Mouse (Mus musculus): ENCODE measurements around the gene Frmd4b. TPM values are rescaled to one million over a fixed set of nuclear protein-coding genes. Genes with fewer than 3 reads are reported as not detected.
A peak's percentile ranks its signal among the peaks of the same experiment; 100 is the strongest.

Frmd4b gene
- polyA plus RNA-seq, 1 experiment from 2014 or later, result 17.6 TPM

GRCm38 (mm10) chr6:97478981-97479860, 138.1 kb downstream of the Frmd4b start:
- no peak for ATAC-seq (ENCODE audit: insufficient number of reproducible peaks, insufficient read depth, low FRiP score, low read depth)
- Histone ChIP-seq H3K4me2 (ENCODE audit: low read length) (no peak overlapping the region), H3K4me1 (ENCODE audit: control insufficient read depth in 2 of 2, insufficient read depth in 2 of 2, low read length in 2 of 2) (no peaks in the 10 kb centered on the region), H3K9me3 (ENCODE audit: control insufficient read depth, low read length) (no peaks in the 10 kb centered on the region), H3K27ac (replicated peaks in 1 of 2; ENCODE audit: control insufficient read depth in 1 of 2, insufficient read depth in 1 of 2, low read depth in 2 of 2, low read length in 2 of 2) (no peak overlapping the region), H3K36me3 (ENCODE audit: control insufficient read depth, insufficient read depth, low read length) (no peaks in the 10 kb centered on the region), H3K27me3 (ENCODE audit: control insufficient read depth, insufficient read depth, low read length) (no peaks in the 10 kb centered on the region), H3K4me3 (ENCODE audit: control insufficient read depth in 1 of 2, insufficient read depth in 1 of 2, low read depth in 1 of 2, low read length in 2 of 2) (no peak overlapping the region), H3K9ac (ENCODE audit: low read length) (no peak overlapping the region)
- WGBS, result 75% methylated on average over 19 of the region's 19 CpGs

GRCm38 (mm10) chr6:97473672-97474071, 143.7 kb downstream of the Frmd4b start:
- no peak overlapping the region for H3K9ac ChIP-seq (ENCODE audit: low read length)
- WGBS, result 91% methylated on average over 4 of the region's 4 CpGs

GRCm38 (mm10) chr6:97472873-97473550, 144.3 kb downstream of the Frmd4b start:
- Histone ChIP-seq H3K9ac (ENCODE audit: low read length) (no peak overlapping the region), H3K27ac (replicated peaks in 1 of 2; ENCODE audit: control insufficient read depth in 1 of 2, insufficient read depth in 1 of 2, low read depth in 2 of 2, low read length in 2 of 2) (no peak overlapping the region), H3K4me3 (ENCODE audit: control insufficient read depth in 1 of 2, insufficient read depth in 1 of 2, low read depth in 1 of 2, low read length in 2 of 2) (no peak overlapping the region), H3K36me3 (ENCODE audit: control insufficient read depth, insufficient read depth, low read length) (no peaks in the 10 kb centered on the region), H3K9me3 (ENCODE audit: control insufficient read depth, low read length) (peaks cover 1% of the 10 kb centered on the region; the same call in 1 of the 2 replicates), H3K27me3 (ENCODE audit: control insufficient read depth, insufficient read depth, low read length) (no peaks in the 10 kb centered on the region), H3K4me1 (ENCODE audit: control insufficient read depth in 2 of 2, insufficient read depth in 2 of 2, low read length in 2 of 2) (peaks cover 6 to 12% of the 10 kb centered on the region in 2 experiments), H3K4me2 (ENCODE audit: low read length) (no peak overlapping the region)
- ATAC-seq (ENCODE audit: insufficient number of reproducible peaks, insufficient read depth, low FRiP score, low read depth), result no peak
- WGBS, result 51% methylated on average over 4 of the region's 4 CpGs

More at GRCm38 (mm10) chr6:97473672-97474071, 143.7 kb downstream of the Frmd4b start:
- H3K36me3 ChIP-seq (ENCODE audit: control insufficient read depth, insufficient read depth, low read length), result no peaks in the 10 kb centered on the region
- H3K4me3 ChIP-seq (ENCODE audit: control insufficient read depth in 1 of 2, insufficient read depth in 1 of 2, low read depth in 1 of 2, low read length in 2 of 2), result no peak overlapping the region
- H3K27me3 ChIP-seq (ENCODE audit: control insufficient read depth, insufficient read depth, low read length), result no peaks in the 10 kb centered on the region
- H3K4me2 ChIP-seq (ENCODE audit: low read length), result no peak overlapping the region
- no peak overlapping the region for H3K27ac ChIP-seq (replicated peaks in 1 of 2; ENCODE audit: control insufficient read depth in 1 of 2, insufficient read depth in 1 of 2, low read depth in 2 of 2, low read length in 2 of 2)
- peaks cover 6 to 12% of the 10 kb centered on the region in 2 experiments for H3K4me1 ChIP-seq (ENCODE audit: control insufficient read depth in 2 of 2, insufficient read depth in 2 of 2, low read length in 2 of 2)
- ATAC-seq (ENCODE audit: insufficient number of reproducible peaks, insufficient read depth, low FRiP score, low read depth), result no peak
- no peaks in the 10 kb centered on the region for H3K9me3 ChIP-seq (ENCODE audit: control insufficient read depth, low read length)

- peak; percentile 56; the same call in 1 of the 2 replicates for ATAC-seq (ENCODE audit: insufficient number of reproducible peaks, insufficient read depth, low FRiP score, low read depth)
- H3K9ac ChIP-seq (ENCODE audit: low read length), result peak overlapping the region; percentile 26; the same call in 1 of the 2 replicates
- no peaks in the 10 kb centered on the region for H3K27me3 ChIP-seq (ENCODE audit: control insufficient read depth, insufficient read depth, low read length)
- peaks cover 5% of the 10 kb centered on the region in 2 experiments; a peak in 2 of 4 replicates for H3K4me1 ChIP-seq (ENCODE audit: control insufficient read depth in 2 of 2, insufficient read depth in 2 of 2, low read length in 2 of 2)
- H3K9me3 ChIP-seq (ENCODE audit: control insufficient read depth, low read length), result peaks cover 4% of the 10 kb centered on the region; the same call in 1 of the 2 replicates
- H3K4me3 ChIP-seq (ENCODE audit: control insufficient read depth in 1 of 2, insufficient read depth in 1 of 2, low read depth in 1 of 2, low read length in 2 of 2), result no peak overlapping the region
- peak overlapping the region; percentile 33 for H3K4me2 ChIP-seq (ENCODE audit: low read length)
- H3K27ac ChIP-seq (replicated peaks in 1 of 2; ENCODE audit: control insufficient read depth in 1 of 2, insufficient read depth in 1 of 2, low read depth in 2 of 2, low read length in 2 of 2), result peak overlapping the region; percentile 69 to 88
- no peaks in the 10 kb centered on the region for H3K36me3 ChIP-seq (ENCODE audit: control insufficient read depth, insufficient read depth, low read length)
- WGBS, result 45% methylated on average over 17 of the region's 17 CpGs
Observed at GRCm38 (mm10) chr6:97463898-97464524, 153.3 kb downstream of the Frmd4b start.

- no peaks in the 10 kb centered on the region for H3K9me3 ChIP-seq (ENCODE audit: control insufficient read depth, low read length)
- no peaks in the 10 kb centered on the region for H3K27me3 ChIP-seq (ENCODE audit: control insufficient read depth, insufficient read depth, low read length)
- H3K4me1 ChIP-seq (ENCODE audit: control insufficient read depth in 2 of 2, insufficient read depth in 2 of 2, low read length in 2 of 2), result peaks cover 5 to 8% of the 10 kb centered on the region in 2 experiments; a peak in 2 of 4 replicates
- no peak overlapping the region for H3K27ac ChIP-seq (replicated peaks in 1 of 2; ENCODE audit: control insufficient read depth in 1 of 2, insufficient read depth in 1 of 2, low read depth in 2 of 2, low read length in 2 of 2)
- H3K9ac ChIP-seq (ENCODE audit: low read length), result no peak overlapping the region
- no peak overlapping the region for H3K4me2 ChIP-seq (ENCODE audit: low read length)
- no peak overlapping the region for H3K4me3 ChIP-seq (ENCODE audit: control insufficient read depth in 1 of 2, insufficient read depth in 1 of 2, low read depth in 1 of 2, low read length in 2 of 2)
- no peak for ATAC-seq (ENCODE audit: insufficient number of reproducible peaks, insufficient read depth, low FRiP score, low read depth)
- no peaks in the 10 kb centered on the region for H3K36me3 ChIP-seq (ENCODE audit: control insufficient read depth, insufficient read depth, low read length)
Observed at GRCm38 (mm10) chr6:97462421-97462820, 154.9 kb downstream of the Frmd4b start.

- 62% methylated on average over 7 of the region's 7 CpGs for WGBS
- Histone ChIP-seq H3K9me3 (ENCODE audit: control insufficient read depth, low read length) (no peaks in the 10 kb centered on the region), H3K27ac (replicated peaks in 1 of 2; ENCODE audit: control insufficient read depth in 1 of 2, insufficient read depth in 1 of 2, low read depth in 2 of 2, low read length in 2 of 2) (peak overlapping the region; percentile 60 to 83), H3K4me3 (ENCODE audit: control insufficient read depth in 1 of 2, insufficient read depth in 1 of 2, low read depth in 1 of 2, low read length in 2 of 2) (peak overlapping the region; percentile 27 to 36), H3K27me3 (ENCODE audit: control insufficient read depth, insufficient read depth, low read length) (no peaks in the 10 kb centered on the region), H3K4me1 (ENCODE audit: control insufficient read depth in 2 of 2, insufficient read depth in 2 of 2, low read length in 2 of 2) (peaks cover 14 to 17% of the 10 kb centered on the region in 2 experiments), H3K4me2 (ENCODE audit: low read length) (peak overlapping the region; percentile 31), H3K36me3 (ENCODE audit: control insufficient read depth, insufficient read depth, low read length) (no peaks in the 10 kb centered on the region), H3K9ac (ENCODE audit: low read length) (peak overlapping the region; percentile 57)
- ATAC-seq (ENCODE audit: insufficient number of reproducible peaks, insufficient read depth, low FRiP score, low read depth), result no peak
Observed at GRCm38 (mm10) chr6:97459112-97459511, 158.2 kb downstream of the Frmd4b start.

GRCm38 (mm10) chr6:97458358-97458757, 159.0 kb downstream of the Frmd4b start:
- 50% methylated on average over 9 of the region's 9 CpGs for WGBS
- peak overlapping the region; percentile 27 to 30 for H3K4me3 ChIP-seq (ENCODE audit: control insufficient read depth in 1 of 2, insufficient read depth in 1 of 2, low read depth in 1 of 2, low read length in 2 of 2)
- H3K4me1 ChIP-seq (ENCODE audit: control insufficient read depth in 2 of 2, insufficient read depth in 2 of 2, low read length in 2 of 2), result peaks cover 10 to 13% of the 10 kb centered on the region in 2 experiments
- H3K4me2 ChIP-seq (ENCODE audit: low read length), result peak overlapping the region; percentile 31
- peak overlapping the region; percentile 57 for H3K9ac ChIP-seq (ENCODE audit: low read length)
- no peaks in the 10 kb centered on the region for H3K27me3 ChIP-seq (ENCODE audit: control insufficient read depth, insufficient read depth, low read length)
- H3K36me3 ChIP-seq (ENCODE audit: control insufficient read depth, insufficient read depth, low read length), result no peaks in the 10 kb centered on the region
- H3K27ac ChIP-seq (replicated peaks in 1 of 2; ENCODE audit: control insufficient read depth in 1 of 2, insufficient read depth in 1 of 2, low read depth in 2 of 2, low read length in 2 of 2), result peak overlapping the region; percentile 50 to 83
- no peak for ATAC-seq (ENCODE audit: insufficient number of reproducible peaks, insufficient read depth, low FRiP score, low read depth)
- H3K9me3 ChIP-seq (ENCODE audit: control insufficient read depth, low read length), result no peaks in the 10 kb centered on the region
